Mouse (Mus musculus): ENCODE results near the gene Caln1. TPM values are rescaled to one million over a fixed set of nuclear protein-coding genes. Genes with fewer than 3 reads are reported as not detected.
A peak's percentile ranks its signal among the peaks of the same experiment; 100 is the strongest.

The Caln1 gene
- total and polyA plus RNA-seq, 3 experiments = not detected

GRCm38 (mm10) chr5:130869869-130870268 lies 500.6 kb downstream of the Caln1 start:
- Histone ChIP-seq H3K4me3 (ENCODE audit: control insufficient read depth in 1 of 2, insufficient read depth in 1 of 2, low read depth in 2 of 2, low read length in 2 of 2) (no peak overlapping the region), H3K27ac (ENCODE audit: control insufficient read depth, low read depth, low read length) (no peak overlapping the region), H3K36me3 (ENCODE audit: control insufficient read depth in 1 of 2, insufficient read depth in 2 of 2, low read length in 2 of 2) (no peaks in the 10 kb centered on the region), H3K79me2 (ENCODE audit: control insufficient read depth, insufficient read depth, low read length, poor library complexity) (no peaks in the 10 kb centered on the region), H3K9me3 (replicated peaks; ENCODE audit: insufficient read depth, low read length) (no peaks in the 10 kb centered on the region), H3K4me1 (ENCODE audit: control insufficient read depth in 1 of 2, insufficient read depth in 2 of 2, low read length in 2 of 2) (no peaks in the 10 kb centered on the region), H3K27me3 (ENCODE audit: control insufficient read depth in 1 of 2, insufficient read depth in 2 of 2, low read length in 2 of 2) (no peaks in the 10 kb centered on the region), H3K9ac (ENCODE audit: control insufficient read depth, low read depth, low read length, poor library complexity, severe bottlenecking) (no peak overlapping the region)
- DNase-seq (ENCODE audit: low read depth, low spot score) = peak; percentile 10
- TF ChIP-seq NELFE (IDR thresholded peaks at IDR 0.05; ENCODE audit: low read depth, low read length) = no peak
- no peak for TF ChIP-seq TCF12 (IDR thresholded peaks at IDR 0.05; ENCODE audit: low read depth, low read length)
- TF ChIP-seq USF1 (IDR thresholded peaks at IDR 0.05; ENCODE audit: low read depth, low read length) = no peak
- no peak for TF ChIP-seq POLR2A (IDR thresholded peaks at IDR 0.05; ENCODE audit: control insufficient read depth in 1 of 2, insufficient read depth in 1 of 2, low read depth in 1 of 2, low read length in 2 of 2, poor library complexity in 1 of 2)
- no peak for TF ChIP-seq CHD2 (IDR thresholded peaks at IDR 0.05; ENCODE audit: low read length)
- no peak for TF ChIP-seq MYC (IDR thresholded peaks at IDR 0.05; ENCODE audit: low read depth, low read length)
- no peak for TF ChIP-seq BHLHE40 (IDR thresholded peaks at IDR 0.05; ENCODE audit: borderline replicate concordance, low read depth, low read length)
- TF ChIP-seq NRF1 (IDR thresholded peaks at IDR 0.05; ENCODE audit: insufficient read depth, low read depth, low read length, poor library complexity, severe bottlenecking) = no peak
- no peak for TF ChIP-seq POLR2AphosphoS5 (IDR thresholded peaks at IDR 0.05; ENCODE audit: borderline replicate concordance, low read depth, low read length)
- peak; percentile 18 for TF ChIP-seq RAD21 (IDR thresholded peaks at IDR 0.05; ENCODE audit: low read depth, low read length)
- TF ChIP-seq ETS1 (IDR thresholded peaks at IDR 0.05; ENCODE audit: low read depth, low read length) = no peak
- TF ChIP-seq MYB (IDR thresholded peaks at IDR 0.05; ENCODE audit: low read depth, low read length) = no peak
- no peak for TF ChIP-seq GATA1 (IDR thresholded peaks at IDR 0.05; ENCODE audit: low read depth, low read length)
- TF ChIP-seq MAFK (IDR thresholded peaks at IDR 0.05; ENCODE audit: borderline replicate concordance, low read depth, low read length) = no peak
- peak; percentile 30 to 34 (median 31); a peak in 5 of 6 replicates for TF ChIP-seq CTCF (IDR thresholded peaks at IDR 0.05 in 2 of 3, conservative IDR thresholded peaks at IDR 0.05 in 1 of 3; ENCODE audit: control insufficient read depth in 1 of 3, insufficient read depth in 1 of 3, low read depth in 2 of 3, low read length in 3 of 3, poor library complexity in 1 of 3, severe bottlenecking in 1 of 3)
- peak; percentile 27; the same call in 1 of the 2 replicates for TF ChIP-seq SMC3 (IDR thresholded peaks at IDR 0.05; ENCODE audit: low read depth, low read length)

- no peak for TF ChIP-seq USF2 (IDR thresholded peaks at IDR 0.05; ENCODE audit: borderline replicate concordance in 1 of 2, insufficient read depth in 1 of 2, low read depth in 1 of 2, low read length in 2 of 2)
- no peak for TF ChIP-seq POLR2A (IDR thresholded peaks at IDR 0.05; ENCODE audit: control insufficient read depth in 1 of 2, insufficient read depth in 1 of 2, low read depth in 1 of 2, low read length in 2 of 2, poor library complexity in 1 of 2)
- TF ChIP-seq ETS1 (IDR thresholded peaks at IDR 0.05; ENCODE audit: low read depth, low read length) = no peak
- TF ChIP-seq MXI1 (IDR thresholded peaks at IDR 0.05; ENCODE audit: low read depth, low read length) = no peak
- no peak for TF ChIP-seq RCOR1 (IDR thresholded peaks at IDR 0.05; ENCODE audit: low read depth, low read length)
- no peak for TF ChIP-seq TAL1 (IDR thresholded peaks at IDR 0.05; ENCODE audit: low read length)
- no peak for TF ChIP-seq MAFK (IDR thresholded peaks at IDR 0.05; ENCODE audit: borderline replicate concordance, low read depth, low read length)
- no peak for TF ChIP-seq SMC3 (IDR thresholded peaks at IDR 0.05; ENCODE audit: low read depth, low read length)
- TF ChIP-seq CTCF (IDR thresholded peaks at IDR 0.05 in 2 of 3, conservative IDR thresholded peaks at IDR 0.05 in 1 of 3; ENCODE audit: control insufficient read depth in 1 of 3, insufficient read depth in 1 of 3, low read depth in 2 of 3, low read length in 3 of 3, poor library complexity in 1 of 3, severe bottlenecking in 1 of 3) = no peak
- no peak for TF ChIP-seq ZMIZ1 (IDR thresholded peaks at IDR 0.05; ENCODE audit: low read depth, low read length)
- no peak for TF ChIP-seq SIN3A (IDR thresholded peaks at IDR 0.05; ENCODE audit: low read length)
- no peak for TF ChIP-seq GABPA (IDR thresholded peaks at IDR 0.05; ENCODE audit: low read depth, low read length)
- TF ChIP-seq ZNF384 (IDR thresholded peaks at IDR 0.05; ENCODE audit: low read depth, low read length) = no peak
- TF ChIP-seq TBP (IDR thresholded peaks at IDR 0.05; ENCODE audit: low read depth, low read length) = no peak
- no peak for TF ChIP-seq NRF1 (IDR thresholded peaks at IDR 0.05; ENCODE audit: insufficient read depth, low read depth, low read length, poor library complexity, severe bottlenecking)
- TF ChIP-seq UBTF (IDR thresholded peaks at IDR 0.05; ENCODE audit: borderline replicate concordance, insufficient read depth, low read depth, low read length) = no peak
- TF ChIP-seq NELFE (IDR thresholded peaks at IDR 0.05; ENCODE audit: low read depth, low read length) = no peak
- TF ChIP-seq CHD2 (IDR thresholded peaks at IDR 0.05; ENCODE audit: low read length) = no peak
- Histone ChIP-seq H3K4me1 (ENCODE audit: control insufficient read depth in 1 of 2, insufficient read depth in 2 of 2, low read length in 2 of 2) (no peaks in the 10 kb centered on the region), H3K9me3 (replicated peaks; ENCODE audit: insufficient read depth, low read length) (no peaks in the 10 kb centered on the region), H3K79me2 (ENCODE audit: control insufficient read depth, insufficient read depth, low read length, poor library complexity) (no peaks in the 10 kb centered on the region), H3K9ac (ENCODE audit: control insufficient read depth, low read depth, low read length, poor library complexity, severe bottlenecking) (no peak overlapping the region), H3K27me3 (ENCODE audit: control insufficient read depth in 1 of 2, insufficient read depth in 2 of 2, low read length in 2 of 2) (no peaks in the 10 kb centered on the region), H3K4me3 (ENCODE audit: control insufficient read depth in 1 of 2, insufficient read depth in 1 of 2, low read depth in 2 of 2, low read length in 2 of 2) (no peak overlapping the region), H3K36me3 (ENCODE audit: control insufficient read depth in 1 of 2, insufficient read depth in 2 of 2, low read length in 2 of 2) (no peaks in the 10 kb centered on the region), H3K27ac (ENCODE audit: control insufficient read depth, low read depth, low read length) (no peak overlapping the region)
- no peak for DNase-seq (ENCODE audit: low read depth, low spot score)
Measured at GRCm38 (mm10) chr5:130871086-130871485, 501.8 kb downstream of the Caln1 start.
